Mouse (Mus musculus) midbrain, embryonic 14.5 days (tissue): Measurements from ENCODE around the gene Atp13a3. TPM values are rescaled to one million over a fixed set of nuclear protein-coding genes. Genes with fewer than 3 reads are reported as not detected.
A peak's percentile ranks its signal among the peaks of the same experiment; 100 is the strongest.
"Not testable (repeated sequence)": the region's sequence is repeated elsewhere in the genome, so short reads cannot be mapped to it uniquely, and the experiment has no call there.

ENCODE experiments used
- ATAC-seq: fragments of 200-750 bp; cut with Nextera tagmentation; 2 replicates; pipeline ENCODE4 v1.8.0; 2017; ENCODE audit warnings: moderate number of reproducible peaks, moderate library complexity; ENCODE audit not compliant: low FRiP score, low TSS enrichment
- DNase-seq: peaks from one replicate; pipeline ENCODE4 v3.0.0-alpha.2; 2015
- H3K27ac ChIP-seq: fragments of 300-500 bp; sonication (generic); replicated peaks from 2 replicates; pipeline ENCODE4 v1.5.1; 2014; ENCODE audit warnings: mild to moderate bottlenecking, low read depth, low read length, moderate library complexity
- H3K27me3 ChIP-seq: fragments of 300-500 bp; sonication (generic); 2 replicates; pipeline ENCODE4 v1.6.1; 2014; ENCODE audit warnings: low read length, control low read depth, mixed read lengths; ENCODE audit not compliant: control insufficient read depth, insufficient read depth
- H3K36me3 ChIP-seq: fragments of 300-500 bp; sonication (generic); 2 replicates; pipeline ENCODE4 v1.6.1; 2014; ENCODE audit warnings: low read length, control low read depth; ENCODE audit not compliant: control insufficient read depth, insufficient read depth
- H3K4me1 ChIP-seq: fragments of 300-500 bp; sonication (generic); 2 replicates; pipeline ENCODE4 v1.6.1; 2014; ENCODE audit warnings: mild to moderate bottlenecking, antibody characterized with exemption, low read length, control low read depth; ENCODE audit not compliant: control insufficient read depth, insufficient read depth
- H3K4me2 ChIP-seq: fragments of 300-500 bp; sonication (generic); 2 replicates; pipeline ENCODE4 v1.6.1; 2014; ENCODE audit warnings: mild to moderate bottlenecking, low read length, moderate library complexity
- H3K4me3 ChIP-seq: fragments of 300-500 bp; sonication (generic); replicated peaks from 2 replicates; pipeline ENCODE4 v1.5.1; 2014; ENCODE audit warnings: low read depth, low read length
- H3K9ac ChIP-seq: fragments of 300-500 bp; sonication (generic); replicated peaks from 2 replicates; pipeline ENCODE4 v1.6.1; 2014; ENCODE audit warnings: mild to moderate bottlenecking, low read length, moderate library complexity
- H3K9me3 ChIP-seq: fragments of 300-500 bp; sonication (generic); 2 replicates; pipeline ENCODE4 v1.6.1; 2016; ENCODE audit warnings: low read length, control low read depth, mixed read lengths; ENCODE audit not compliant: control insufficient read depth
- whole genome bisulfite sequencing: fragments of 180-500 bp; shearing (Covaris S2); extraction: QIAGEN DNeasy Blood & Tissue Kit; methylation state at CpG from one replicate; pipeline ENCODE4 v1.1.7; 2014; 5-methylcytosine and 5-hydroxymethylcytosine counted together
- polyA plus RNA-seq: library from polyadenylated mRNA; unstranded; fragments of >200 nt; fragmentation: Nextera tagmentation; extraction: Ambion mirVana; gene quantifications from 2 replicates; pipeline ENCODE4 v1.2.1, GENCODE M21; 2014

Atp13a3 gene
- polyA plus RNA-seq, 1 experiment from 2014 or later = 10.9 TPM

DNA sequence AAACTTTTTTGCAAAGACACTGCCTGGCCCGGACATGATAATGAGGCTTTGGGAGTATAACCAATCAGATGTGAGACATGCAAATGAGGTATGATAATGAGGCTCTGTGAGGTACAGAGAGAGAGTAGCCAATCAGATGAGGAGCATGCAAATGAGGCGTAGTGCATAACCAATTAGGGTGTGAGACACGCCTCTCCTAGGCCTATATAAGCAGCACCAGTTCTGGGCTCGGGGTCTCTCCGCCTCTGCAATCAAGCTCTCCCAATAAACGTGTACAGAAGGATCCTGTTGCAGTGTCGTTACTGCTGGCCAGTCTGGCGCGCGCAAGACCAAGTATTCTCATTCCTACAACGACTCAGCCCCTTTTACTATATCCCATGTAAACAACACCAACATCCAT is 52.3 kb downstream of the Atp13a3 start:
- not testable (repeated sequence) for H3K4me1 ChIP-seq, H3K9ac ChIP-seq, H3K9me3 ChIP-seq, ATAC-seq, DNase-seq, H3K4me3 ChIP-seq, H3K27me3 ChIP-seq, H3K27ac ChIP-seq, H3K4me2 ChIP-seq
- H3K36me3 ChIP-seq = peaks cover 27% of the 10 kb centered on the region
- WGBS = 96% methylated on average over 11 of the region's 11 CpGs

- DNase-seq (peak; percentile 79), ATAC-seq (no peak)
- no peaks in the 10 kb centered on the region for H3K9me3 ChIP-seq
- H3K9ac ChIP-seq = no peak overlapping the region
- H3K4me1 ChIP-seq = peaks cover 6% of the 10 kb centered on the region; the same call in 1 of the 2 replicates
- no peak overlapping the region for H3K27ac ChIP-seq
- no peak overlapping the region for H3K4me3 ChIP-seq
- peaks cover 29% of the 10 kb centered on the region for H3K27me3 ChIP-seq
- peaks cover 16% of the 10 kb centered on the region for H3K36me3 ChIP-seq
- no peak overlapping the region for H3K4me2 ChIP-seq
These were observed 91.5 kb downstream of the Atp13a3 start for GRCm38 (mm10) chr16:30314236-30314635.

GRCm38 (mm10) chr16:30310647-30311046 is 95.1 kb downstream of the Atp13a3 start, which contains the start of gene Gp5:
Gene Gp5 (minus strand): TSS chr16:30310779.
- H3K36me3 ChIP-seq = peaks cover 8% of the 10 kb centered on the region
- H3K4me3 ChIP-seq = peak within 1 kb of the TSS; percentile 57
- peak within 1 kb of the TSS; percentile 97 for H3K4me2 ChIP-seq
- peak within 1 kb of the TSS; percentile 53; the same call in 1 of the 2 replicates for H3K9ac ChIP-seq
- no peak within 1 kb of the TSS for H3K27ac ChIP-seq
- no peak for ATAC-seq
- H3K27me3 ChIP-seq = peaks cover 61% of the 10 kb centered on the region
- no peak for DNase-seq
- no peaks in the 10 kb centered on the region for H3K9me3 ChIP-seq
- peaks cover 11% of the 10 kb centered on the region; the same call in 1 of the 2 replicates for H3K4me1 ChIP-seq

DNA sequence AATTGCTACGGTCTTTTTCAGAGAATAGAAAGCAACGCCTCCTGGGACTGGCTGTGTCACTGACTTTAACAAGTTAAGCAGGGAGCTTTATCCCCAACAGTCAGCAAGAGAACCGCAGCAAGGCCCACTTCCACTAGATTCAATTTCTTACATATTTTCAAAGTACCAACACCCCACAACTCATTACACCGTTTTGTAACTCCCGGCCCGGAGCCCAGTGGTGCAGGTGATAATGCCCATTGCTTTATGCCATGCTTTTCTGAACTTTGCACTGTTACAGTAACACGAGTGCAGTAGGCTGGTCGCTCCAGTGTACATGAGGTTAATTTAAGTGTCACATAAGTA is 95.6 kb downstream of the Atp13a3 start:
- DNase-seq (peak; percentile 32), ATAC-seq (no peak)
- peaks cover 61% of the 10 kb centered on the region for H3K27me3 ChIP-seq
- H3K9me3 ChIP-seq = no peaks in the 10 kb centered on the region
- H3K27ac ChIP-seq = no peak overlapping the region
- 53% methylated on average over 8 of the region's 8 CpGs for WGBS
- no peak overlapping the region for H3K4me3 ChIP-seq
- no peak overlapping the region for H3K9ac ChIP-seq
- peaks cover 5% of the 10 kb centered on the region for H3K36me3 ChIP-seq
- peaks cover 11% of the 10 kb centered on the region; the same call in 1 of the 2 replicates for H3K4me1 ChIP-seq
- H3K4me2 ChIP-seq = no peak overlapping the region

DNA sequence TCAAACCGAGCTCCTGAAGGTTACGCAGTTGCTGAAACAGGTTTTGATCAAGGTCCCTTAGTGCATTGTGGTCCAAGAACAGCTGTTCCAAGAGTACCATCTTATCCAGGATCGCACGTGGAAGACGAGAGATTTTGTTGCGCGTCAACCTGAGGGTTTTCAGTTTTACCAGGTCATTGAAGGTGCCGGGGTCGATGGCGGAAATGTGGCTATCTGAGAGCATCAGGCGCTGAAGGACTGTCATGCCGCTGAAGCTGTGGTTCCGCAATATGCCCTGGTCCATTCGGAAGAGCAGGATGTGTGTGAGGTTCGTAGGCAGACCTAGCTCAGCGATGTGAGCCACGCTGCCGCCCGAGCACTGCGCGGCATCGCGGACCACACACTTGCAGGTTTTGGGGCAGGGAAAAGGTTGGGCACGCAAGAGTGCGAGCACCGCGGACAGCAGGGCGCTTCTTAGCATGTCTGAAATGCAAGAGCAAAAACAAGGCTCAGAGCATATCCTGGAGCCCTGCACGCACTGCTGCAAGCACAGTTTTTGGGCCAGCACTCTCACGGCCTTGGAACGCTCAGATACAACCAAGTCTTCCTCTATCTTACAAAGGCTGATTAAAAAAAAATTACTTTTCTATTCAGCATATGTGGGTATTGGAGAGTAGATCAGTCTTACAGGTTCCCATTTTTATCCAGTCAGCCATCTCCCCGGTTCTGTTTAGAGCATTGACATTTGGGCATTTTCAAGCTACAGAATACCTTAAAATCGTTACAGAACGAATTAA is 96.2 kb downstream of the Atp13a3 start:
- DNase-seq (peak; percentile 56), ATAC-seq (0 out of 2 replicates have a peak, but pooled peaks have one; percentile 4)
- H3K27ac ChIP-seq = no peak overlapping the region
- no peaks in the 10 kb centered on the region; the same call in 1 of the 2 replicates for H3K36me3 ChIP-seq
- 3% methylated on average over 34 of the region's 34 CpGs for WGBS
- peak overlapping the region; percentile 53; the same call in 1 of the 2 replicates for H3K9ac ChIP-seq
- peak overlapping the region; percentile 97 for H3K4me2 ChIP-seq
- H3K4me3 ChIP-seq = peak overlapping the region; percentile 57
- no peaks in the 10 kb centered on the region for H3K9me3 ChIP-seq
- H3K4me1 ChIP-seq = peaks cover 11% of the 10 kb centered on the region; the same call in 1 of the 2 replicates
- peaks cover 61% of the 10 kb centered on the region for H3K27me3 ChIP-seq

DNA sequence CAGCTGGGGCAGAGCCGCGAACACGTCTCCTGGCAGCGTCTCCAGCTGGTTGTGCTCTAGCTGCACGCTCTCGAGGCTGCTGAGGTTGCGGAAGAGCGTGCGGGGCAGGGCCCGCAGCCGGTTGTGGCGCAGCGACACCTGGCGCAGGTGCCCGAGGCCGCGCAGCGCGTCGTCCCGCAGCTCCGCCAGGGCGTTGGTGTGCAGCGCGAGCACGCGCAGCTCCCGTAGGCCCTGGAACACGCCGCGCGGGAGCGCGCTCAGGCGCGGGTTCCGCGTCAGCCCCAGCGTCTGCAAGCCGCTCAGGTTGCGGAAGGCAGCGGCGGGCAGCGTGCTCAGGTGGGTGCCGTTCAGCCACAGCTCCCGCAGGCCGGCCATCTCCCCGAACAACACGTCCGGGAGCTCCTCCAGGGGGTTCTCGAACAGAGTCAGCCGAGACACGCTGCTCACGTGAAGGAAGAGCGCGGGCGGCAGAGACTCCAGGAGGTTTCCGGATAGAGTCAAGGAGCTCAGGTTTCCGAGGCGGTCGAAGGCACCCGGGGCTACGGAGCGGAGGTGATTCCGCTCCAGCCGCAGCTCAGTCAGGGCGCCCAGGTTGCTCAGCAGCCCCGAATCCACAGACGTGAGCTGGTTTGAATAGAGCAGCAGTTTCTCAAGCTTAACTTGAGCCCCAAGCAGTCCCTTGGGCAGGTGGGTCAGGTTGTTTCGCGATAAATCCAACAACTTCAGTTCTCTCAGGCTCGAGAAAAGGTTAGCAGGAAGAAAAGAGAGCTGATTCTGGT is 97.0 kb downstream of the Atp13a3 start:
- WGBS = under 1% methylated on average over 72 of the region's 72 CpGs
- H3K27ac ChIP-seq = no peak overlapping the region
- H3K36me3 ChIP-seq = no peaks in the 10 kb centered on the region
- DNase-seq = peak; percentile 88
- H3K9me3 ChIP-seq = no peaks in the 10 kb centered on the region
- peaks cover 61% of the 10 kb centered on the region for H3K27me3 ChIP-seq
- H3K9ac ChIP-seq = peak overlapping the region; percentile 53
- peak overlapping the region; percentile 97 for H3K4me2 ChIP-seq
- H3K4me1 ChIP-seq = peaks cover 11% of the 10 kb centered on the region; the same call in 1 of the 2 replicates
- peak overlapping the region; percentile 57 for H3K4me3 ChIP-seq
- peak; percentile 62; the same call in 1 of the 2 replicates for ATAC-seq

GRCm38 (mm10) chr16:30307961-30308615 is 97.7 kb downstream of the Atp13a3 start:
- no peaks in the 10 kb centered on the region for H3K9me3 ChIP-seq
- no peak for ATAC-seq
- no peaks in the 10 kb centered on the region for H3K36me3 ChIP-seq
- no peak overlapping the region for H3K27ac ChIP-seq
- peak overlapping the region; percentile 57 for H3K4me3 ChIP-seq
- H3K9ac ChIP-seq = peak overlapping the region; percentile 53
- whole genome bisulfite sequencing = 13% methylated on average over 29 of the region's 29 CpGs
- peak; percentile 30 for DNase-seq
- peaks cover 61% of the 10 kb centered on the region for H3K27me3 ChIP-seq
- H3K4me1 ChIP-seq = peaks cover 11% of the 10 kb centered on the region; the same call in 1 of the 2 replicates
- peak overlapping the region; percentile 97 for H3K4me2 ChIP-seq

DNA sequence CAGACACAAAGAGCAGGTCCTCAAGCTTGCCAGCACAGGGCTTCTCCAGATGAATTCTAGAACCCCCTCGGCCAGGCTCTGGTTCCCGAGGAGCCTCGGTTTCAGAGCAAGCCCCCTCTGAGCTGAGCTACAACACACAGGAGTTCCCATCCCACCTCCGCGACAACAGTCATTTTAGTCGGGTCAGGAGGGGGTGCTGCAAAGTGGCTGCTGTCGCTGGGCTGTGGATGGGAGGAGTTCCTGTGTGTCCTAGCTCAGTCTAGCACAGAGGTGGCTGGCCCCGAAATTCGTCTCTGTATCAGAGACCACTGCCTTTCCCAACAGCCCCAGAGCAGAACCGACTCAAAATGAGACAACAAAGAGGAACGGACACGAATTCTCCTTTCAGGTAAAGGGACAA is 98.5 kb downstream of the Atp13a3 start:
- WGBS = 57% methylated on average over 12 of the region's 12 CpGs
- DNase-seq (no peak), ATAC-seq (no peak)
- Histone ChIP-seq H3K4me1 (peaks cover 11% of the 10 kb centered on the region; the same call in 1 of the 2 replicates), H3K9ac (no peak overlapping the region), H3K27ac (no peak overlapping the region), H3K27me3 (peaks cover 61% of the 10 kb centered on the region), H3K36me3 (no peaks in the 10 kb centered on the region), H3K4me2 (no peak overlapping the region), H3K4me3 (no peak overlapping the region), H3K9me3 (no peaks in the 10 kb centered on the region)
